7 mouse cellular contexts compared by ENCODE assay signal in the genomic region with DNA sequence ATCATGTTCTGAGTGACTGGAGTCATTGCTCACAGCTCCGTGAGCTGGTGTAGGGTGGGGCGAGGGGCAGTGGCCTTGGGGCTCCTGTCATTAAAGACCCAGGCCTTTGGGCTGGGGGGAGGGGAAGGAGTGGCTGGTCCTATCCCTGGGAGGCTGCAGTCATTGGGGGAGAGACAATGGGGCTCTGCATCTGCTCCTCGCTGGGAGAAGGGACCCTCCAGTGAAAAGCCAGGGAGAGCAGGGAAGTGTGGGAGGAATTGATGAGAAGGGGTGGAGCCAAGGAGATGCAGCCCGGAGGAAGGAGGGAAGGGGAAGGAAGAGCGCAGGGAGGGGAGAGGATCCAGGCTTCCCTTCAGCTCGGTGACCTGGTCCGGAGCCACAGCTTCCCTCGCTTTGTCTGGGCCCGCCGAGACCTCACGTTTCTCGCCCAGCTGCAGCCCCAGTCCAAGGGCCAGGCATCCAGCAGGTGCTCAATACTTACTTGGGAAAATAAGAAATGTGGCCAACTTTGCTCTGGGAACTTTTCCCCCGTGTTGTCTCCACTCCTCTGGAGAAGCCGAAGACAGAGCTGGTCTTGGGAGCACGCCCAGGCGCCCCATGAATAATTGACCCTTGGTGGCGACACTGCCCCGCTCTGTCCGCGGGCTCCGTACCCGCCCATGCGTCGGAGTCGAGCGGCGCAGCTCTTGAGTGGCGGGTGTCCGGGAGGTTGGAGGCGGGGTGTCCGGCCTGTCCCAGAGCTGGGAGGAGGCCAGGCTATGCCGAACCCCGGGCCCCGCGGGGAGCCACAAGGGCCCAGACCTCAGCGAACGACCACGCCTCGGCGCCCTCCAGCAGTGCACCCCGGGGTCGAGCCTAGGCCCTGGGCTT. TPM values are rescaled to one million over a fixed set of nuclear protein-coding genes. Genes with fewer than 3 reads are reported as not detected.
DNase-seq lines count a peak whose midpoint lies in the region; ATAC-seq and TF ChIP-seq lines count a peak whose summit lies in the region.

Gene Zfp710 (plus strand): TSS at position 294 of the 870 bp plus-strand sequence.

- H3K9ac ChIP-seq in embryonic facial prominence, embryonic 11.5 days (replicated peaks; ENCODE audit: low read length) = peak within 1 kb of the TSS; percentile 98
- H3K9ac ChIP-seq in intestine, postnatal 0 days (ENCODE audit: low read depth, low read length) = peak within 1 kb of the TSS; percentile 94
- peak within 1 kb of the TSS; percentile 92 for H3K9ac ChIP-seq in limb, embryonic 12.5 days (replicated peaks)
- peak within 1 kb of the TSS; percentile 93 for H3K9ac ChIP-seq in midbrain, embryonic 13.5 days (replicated peaks)

- WGBS in embryonic facial prominence, embryonic 11.5 days = under 1% methylated on average over 42 of the region's 42 CpGs
- 2% methylated on average over 42 of the region's 42 CpGs for WGBS in intestine, postnatal 0 days
- under 1% methylated on average over 42 of the region's 42 CpGs for WGBS in limb, embryonic 12.5 days
- WGBS in midbrain, embryonic 13.5 days = under 1% methylated on average over 42 of the region's 42 CpGs

- DNase-seq in adrenal gland, adult 8-10 months = peak; percentile 88
- DNase-seq in embryonic facial prominence, embryonic 11.5 days (ENCODE audit: low spot score) = peak; percentile 77
- no peak for DNase-seq in gonadal fat pad, adult 2 months (ENCODE audit: low read depth)
- DNase-seq in spleen, adult 12 weeks (ENCODE audit: low spot score) = peak; percentile 52

- H3K27ac ChIP-seq in embryonic facial prominence, embryonic 11.5 days (replicated peaks; ENCODE audit: low read depth, low read length) = peak within 1 kb of the TSS; percentile 90
- peak within 1 kb of the TSS; percentile 99 for H3K27ac ChIP-seq in intestine, postnatal 0 days (ENCODE audit: low read depth, low read length)
- peak within 1 kb of the TSS; percentile 93 for H3K27ac ChIP-seq in limb, embryonic 12.5 days
- peak within 1 kb of the TSS; percentile 97 for H3K27ac ChIP-seq in midbrain, embryonic 13.5 days

- H3K9me3 ChIP-seq in embryonic facial prominence, embryonic 11.5 days (replicated peaks; ENCODE audit: control insufficient read depth, low read length) = no peaks in the 10 kb centered on the region
- H3K9me3 ChIP-seq in intestine, postnatal 0 days (ENCODE audit: control insufficient read depth) = no peaks in the 10 kb centered on the region
- no peaks in the 10 kb centered on the region for H3K9me3 ChIP-seq in limb, embryonic 12.5 days
- no peaks in the 10 kb centered on the region for H3K9me3 ChIP-seq in midbrain, embryonic 13.5 days

- no peaks in the 10 kb centered on the region for H3K36me3 ChIP-seq in embryonic facial prominence, embryonic 11.5 days (replicated peaks; ENCODE audit: control insufficient read depth, insufficient read depth, low read depth, low read length)
- H3K36me3 ChIP-seq in intestine, postnatal 0 days (ENCODE audit: control insufficient read depth, insufficient read depth) = no peaks in the 10 kb centered on the region
- H3K36me3 ChIP-seq in limb, embryonic 12.5 days = no peaks in the 10 kb centered on the region
- H3K36me3 ChIP-seq in midbrain, embryonic 13.5 days = no peaks in the 10 kb centered on the region

- H3K4me2 ChIP-seq in embryonic facial prominence, embryonic 11.5 days (ENCODE audit: low read depth, low read length) = peak within 1 kb of the TSS; percentile 87
- H3K4me2 ChIP-seq in intestine, postnatal 0 days (replicated peaks; ENCODE audit: low read depth) = peak within 1 kb of the TSS; percentile 92
- H3K4me2 ChIP-seq in limb, embryonic 12.5 days = peak within 1 kb of the TSS; percentile 92
- H3K4me2 ChIP-seq in midbrain, embryonic 13.5 days (replicated peaks) = peak within 1 kb of the TSS; percentile 86

- TF ChIP-seq CTCF in intestine, postnatal 0 days (IDR thresholded peaks at IDR 0.05; ENCODE audit: low read depth) = peak; percentile 64

- H3K4me1 ChIP-seq in embryonic facial prominence, embryonic 11.5 days (ENCODE audit: control insufficient read depth, insufficient read depth, low read length) = no peaks in the 10 kb centered on the region
- H3K4me1 ChIP-seq in intestine, postnatal 0 days (replicated peaks; ENCODE audit: control insufficient read depth, insufficient read depth, low read length) = 0 out of 2 replicates have a peak, but pooled peaks cover 4% of the 10 kb centered on the region
- H3K4me1 ChIP-seq in limb, embryonic 12.5 days (replicated peaks) = peaks cover 29% of the 10 kb centered on the region
- H3K4me1 ChIP-seq in midbrain, embryonic 13.5 days (replicated peaks) = peaks cover 44% of the 10 kb centered on the region

- peak; percentile 79 for ATAC-seq in embryonic facial prominence, embryonic 11.5 days (replicated peaks; ENCODE audit: insufficient number of reproducible peaks, low FRiP score, low TSS enrichment, low read depth)
- ATAC-seq in intestine, postnatal 0 days = peak; percentile 80
- ATAC-seq in limb, embryonic 12.5 days (ENCODE audit: insufficient number of reproducible peaks, insufficient read depth, low FRiP score, low TSS enrichment, low read depth) = peak; percentile 54
- peak; percentile 80 for ATAC-seq in midbrain, embryonic 13.5 days

- no peaks in the 10 kb centered on the region for H3K27me3 ChIP-seq in embryonic facial prominence, embryonic 11.5 days (ENCODE audit: control insufficient read depth, insufficient read depth, low read length)
- H3K27me3 ChIP-seq in intestine, postnatal 0 days (replicated peaks; ENCODE audit: control insufficient read depth, insufficient read depth, low read length) = no peaks in the 10 kb centered on the region
- H3K27me3 ChIP-seq in limb, embryonic 12.5 days = no peaks in the 10 kb centered on the region
- no peaks in the 10 kb centered on the region for H3K27me3 ChIP-seq in midbrain, embryonic 13.5 days

- H3K4me3 ChIP-seq in embryonic facial prominence, embryonic 11.5 days (ENCODE audit: low read depth, low read length) = peak within 1 kb of the TSS; percentile 87
- peak within 1 kb of the TSS; percentile 90 for H3K4me3 ChIP-seq in intestine, postnatal 0 days (ENCODE audit: low read depth, low read length)
- H3K4me3 ChIP-seq in limb, embryonic 12.5 days (replicated peaks) = peak within 1 kb of the TSS; percentile 83
- peak within 1 kb of the TSS; percentile 90 for H3K4me3 ChIP-seq in midbrain, embryonic 13.5 days (replicated peaks)

RNA-seq across cellular contexts. Expression of gene Zfp710, which starts in this region (rescaled TPM):
- 10 to 100 TPM; 14.3 to 34.1 (median 25.3) TPM for total RNA-seq in adrenal gland, adult 8-10 months (2022)
- 16.4 and 17.8 TPM in 2 replicates for polyA plus RNA-seq in embryonic facial prominence, embryonic 11.5 days (2014; fragmentation: Nextera tagmentation; extraction: Ambion mirVana)
- polyA plus RNA-seq in gonadal fat pad, adult 2 months (2012; rRNA removed) = 25.4 and 27.7 TPM in 2 replicates
- 8.5 and 9.4 TPM in 2 replicates for polyA plus RNA-seq in intestine, postnatal 0 days (2015; fragmentation: Nextera tagmentation; extraction: Ambion mirVana)
- polyA plus RNA-seq in limb, embryonic 12.5 days (2016; fragmentation: Nextera tagmentation; extraction: Ambion mirVana) = 18.5 and 19.4 TPM in 2 replicates
- polyA plus RNA-seq in midbrain, embryonic 13.5 days (2015; fragmentation: Nextera tagmentation; extraction: Ambion mirVana) = 21.3 and 25.1 TPM in 2 replicates
